Mouse (Mus musculus): ENCODE measurements around the gene Vmn1r9. TPM values are rescaled to one million over a fixed set of nuclear protein-coding genes. Genes with fewer than 3 reads are reported as not detected.

The Vmn1r9 gene
- total and polyA plus RNA-seq, 2 experiments from 2014 or later: not detected

DNA sequence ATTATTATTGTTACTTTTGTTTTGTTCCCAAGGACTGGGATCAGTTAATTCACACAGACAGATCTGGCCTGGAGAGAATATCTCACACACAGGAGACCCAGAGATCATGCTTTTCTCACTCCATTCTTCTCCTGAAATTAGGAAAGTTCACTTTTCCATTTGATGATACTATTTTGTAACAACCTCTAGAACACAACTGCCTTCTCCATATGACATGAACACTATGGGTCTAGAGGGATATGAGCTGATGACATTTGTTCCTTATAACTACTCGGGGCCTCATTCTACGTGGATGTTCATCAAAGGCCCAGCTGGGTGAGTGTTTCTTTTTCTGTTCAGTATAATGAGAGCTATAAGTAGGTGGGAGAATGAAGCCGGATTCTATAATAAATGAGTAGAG lies 42.6 kb downstream of the Vmn1r9 start, which contains the start of gene Vmn1r10:
Gene Vmn1r10, plus strand, starts transcription at position 301 of the 400 bp plus-strand sequence.
- Histone ChIP-seq H3K36me3 (ENCODE audit: insufficient read depth, low read length) (no peaks in the 10 kb centered on the region), H3K27ac (ENCODE audit: low read depth, low read length) (no peak within 1 kb of the TSS), H3K4me3 (ENCODE audit: low read depth, low read length) (no peak within 1 kb of the TSS), H3K4me1 (ENCODE audit: insufficient read depth, low read length) (no peaks in the 10 kb centered on the region), H3K4me2 (ENCODE audit: low read depth, low read length, poor library complexity, severe bottlenecking) (no peak within 1 kb of the TSS), H3K9ac (replicated peaks; ENCODE audit: low read length, poor library complexity, severe bottlenecking) (no peak within 1 kb of the TSS), H3K27me3 (ENCODE audit: insufficient read depth, low read length) (no peaks in the 10 kb centered on the region), H3K9me3 (ENCODE audit: low read length) (no peaks in the 10 kb centered on the region)
- DNase-seq (ENCODE audit: low spot score): no peak
- WGBS: 85% methylated on average over 3 of the region's 3 CpGs
- no peak for ATAC-seq (ENCODE audit: low FRiP score)
- no peak for TF ChIP-seq CTCF (IDR thresholded peaks at IDR 0.05)

Other genes starting within 250 kb of the Vmn1r9 start
- gene Fkbp9, start 234.7 kb upstream of the Vmn1r9 start, total RNA-seq (2014; rRNA removed): 44.8 and 46.5 TPM in 2 replicates
- gene Fkbp9, start 234.7 kb upstream of the Vmn1r9 start, polyA plus RNA-seq (2015; fragmentation: Nextera tagmentation; extraction: Ambion mirVana): 31.9 and 36.7 TPM in 2 replicates
- 83.2 and 98.4 TPM in 2 replicates for gene Nt5c3, start 142.9 kb upstream of the Vmn1r9 start, total RNA-seq (2014; rRNA removed)
- gene Nt5c3, start 142.9 kb upstream of the Vmn1r9 start, polyA plus RNA-seq (2015; fragmentation: Nextera tagmentation; extraction: Ambion mirVana): 181 and 182 TPM in 2 replicates
- 0.33 and 1.7 TPM in 2 replicates for gene Vmn1r4, start 142.8 kb upstream of the Vmn1r9 start, total RNA-seq (2014; rRNA removed)
- gene Vmn1r4, start 142.8 kb upstream of the Vmn1r9 start, polyA plus RNA-seq (2015; fragmentation: Nextera tagmentation; extraction: Ambion mirVana): 0.46 and 0.88 TPM in 2 replicates
- gene Vmn1r5, start 96.5 kb upstream of the Vmn1r9 start, total RNA-seq (2014; rRNA removed): not detected in 2 replicates
- not detected in 2 replicates for gene Vmn1r5, start 96.5 kb upstream of the Vmn1r9 start, polyA plus RNA-seq (2015; fragmentation: Nextera tagmentation; extraction: Ambion mirVana)
- gene Vmn1r6, start 69.5 kb upstream of the Vmn1r9 start, total RNA-seq (2014; rRNA removed): not detected in 2 replicates
- not detected in 2 replicates for gene Vmn1r6, start 69.5 kb upstream of the Vmn1r9 start, polyA plus RNA-seq (2015; fragmentation: Nextera tagmentation; extraction: Ambion mirVana)
- gene Vmn1r7, start 41.5 kb upstream of the Vmn1r9 start, total RNA-seq (2014; rRNA removed): not detected in 2 replicates
- gene Vmn1r7, start 41.5 kb upstream of the Vmn1r9 start, polyA plus RNA-seq (2015; fragmentation: Nextera tagmentation; extraction: Ambion mirVana): not detected in 2 replicates
- gene Vmn1r8, start 34.5 kb upstream of the Vmn1r9 start, total RNA-seq (2014; rRNA removed): not detected in 2 replicates
- not detected in 2 replicates for gene Vmn1r8, start 34.5 kb upstream of the Vmn1r9 start, polyA plus RNA-seq (2015; fragmentation: Nextera tagmentation; extraction: Ambion mirVana)
- gene Vmn1r10, start 42.7 kb downstream of the Vmn1r9 start, total RNA-seq (2014; rRNA removed): not detected in 2 replicates
- not detected in 2 replicates for gene Vmn1r10, start 42.7 kb downstream of the Vmn1r9 start, polyA plus RNA-seq (2015; fragmentation: Nextera tagmentation; extraction: Ambion mirVana)
- gene Vmn1r11, start 66.7 kb downstream of the Vmn1r9 start, total RNA-seq (2014; rRNA removed): not detected in 2 replicates
- gene Vmn1r11, start 66.7 kb downstream of the Vmn1r9 start, polyA plus RNA-seq (2015; fragmentation: Nextera tagmentation; extraction: Ambion mirVana): not detected in 2 replicates
- not detected in 2 replicates for gene Vmn1r12, start 90.1 kb downstream of the Vmn1r9 start, total RNA-seq (2014; rRNA removed)
- not detected in 2 replicates for gene Vmn1r12, start 90.1 kb downstream of the Vmn1r9 start, polyA plus RNA-seq (2015; fragmentation: Nextera tagmentation; extraction: Ambion mirVana)
- gene Vmn1r13, start 136.5 kb downstream of the Vmn1r9 start, total RNA-seq (2014; rRNA removed): not detected in 2 replicates
- gene Vmn1r13, start 136.5 kb downstream of the Vmn1r9 start, polyA plus RNA-seq (2015; fragmentation: Nextera tagmentation; extraction: Ambion mirVana): not detected in 2 replicates
- not detected in 2 replicates for gene Vmn1r14, start 164.9 kb downstream of the Vmn1r9 start, total RNA-seq (2014; rRNA removed)
- gene Vmn1r14, start 164.9 kb downstream of the Vmn1r9 start, polyA plus RNA-seq (2015; fragmentation: Nextera tagmentation; extraction: Ambion mirVana): not detected in 2 replicates
- not detected in 2 replicates for gene Vmn1r15, start 191.2 kb downstream of the Vmn1r9 start, total RNA-seq (2014; rRNA removed)
- not detected in 2 replicates for gene Vmn1r15, start 191.2 kb downstream of the Vmn1r9 start, polyA plus RNA-seq (2015; fragmentation: Nextera tagmentation; extraction: Ambion mirVana)

Data from midbrain, postnatal 0 days (tissue).